Mouse (Mus musculus) kidney, adult 18-20 months (tissue): Measurements from ENCODE around the gene Olfr1377.
A peak's percentile ranks its signal among the peaks of the same experiment; 100 is the strongest.
"Not testable (repeated sequence)": the region's sequence is repeated elsewhere in the genome, so short reads cannot be mapped to it uniquely, and the experiment has no call there.

ENCODE experiments used
- DNase-seq: peaks from one replicate; pipeline ENCODE4 v3.0.0; 2021

Olfr1377 gene

DNA sequence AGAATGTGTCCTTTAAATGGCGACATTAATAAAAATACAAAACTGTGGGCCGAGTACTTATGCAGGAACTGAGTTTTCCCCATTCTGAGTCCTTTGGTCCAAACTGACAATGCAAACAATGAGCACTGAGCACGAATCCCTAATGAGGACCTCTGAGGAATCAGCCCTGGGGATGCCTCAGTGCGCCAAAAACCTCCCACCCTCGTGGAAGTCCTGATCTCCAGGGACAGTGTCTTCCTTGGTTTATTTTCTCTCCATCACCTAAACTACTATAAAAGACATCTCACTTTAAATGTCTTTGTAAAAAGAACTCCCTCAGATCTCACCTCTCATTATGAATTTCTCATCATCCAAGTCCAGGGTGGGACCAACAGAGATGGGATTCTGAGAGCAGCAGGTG, at the start of gene Olfr1377:
TSS of gene Olfr1377 (plus strand) at position 301 of the 400 bp plus-strand sequence.
- DNase-seq: no peak

DNA sequence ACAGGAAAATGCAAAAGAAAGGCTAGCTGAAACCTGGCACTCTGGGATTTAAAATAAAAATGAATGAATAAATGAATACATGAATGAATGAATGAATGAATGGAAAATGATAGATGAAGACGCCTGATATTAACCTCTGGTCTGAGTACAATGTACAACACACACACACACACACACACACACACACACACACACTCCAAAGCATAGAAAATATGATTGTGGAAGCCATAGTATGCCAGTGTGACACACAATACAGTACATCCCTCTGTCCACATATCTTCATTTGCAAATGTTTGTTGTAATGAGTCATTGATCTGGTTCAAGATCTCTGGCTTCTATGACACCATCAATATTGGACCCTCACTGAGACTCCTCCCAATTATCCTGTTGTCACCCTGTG, 49.7 kb upstream of the Olfr1377 start:
- no peak for DNase-seq

DNA sequence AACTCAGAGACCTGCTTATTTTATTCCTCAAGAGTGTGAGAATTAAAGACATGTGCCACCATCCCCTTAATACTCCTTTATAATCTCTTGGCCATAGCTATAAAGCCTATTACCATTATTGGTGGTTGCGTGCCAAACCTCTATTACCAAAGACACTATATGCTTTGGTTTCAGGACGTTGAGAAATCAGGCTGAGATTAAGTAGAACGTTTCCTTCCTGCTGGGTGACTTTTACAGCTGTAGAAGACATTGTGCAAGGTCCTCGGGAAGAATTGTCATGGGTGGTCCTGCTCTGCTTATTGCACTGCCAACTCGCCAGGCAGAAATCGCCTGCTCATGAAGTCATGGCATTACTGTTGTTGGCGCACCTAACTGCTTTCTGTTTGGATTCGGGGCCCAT, 43.3 kb upstream of the Olfr1377 start:
- no peak for DNase-seq

DNA sequence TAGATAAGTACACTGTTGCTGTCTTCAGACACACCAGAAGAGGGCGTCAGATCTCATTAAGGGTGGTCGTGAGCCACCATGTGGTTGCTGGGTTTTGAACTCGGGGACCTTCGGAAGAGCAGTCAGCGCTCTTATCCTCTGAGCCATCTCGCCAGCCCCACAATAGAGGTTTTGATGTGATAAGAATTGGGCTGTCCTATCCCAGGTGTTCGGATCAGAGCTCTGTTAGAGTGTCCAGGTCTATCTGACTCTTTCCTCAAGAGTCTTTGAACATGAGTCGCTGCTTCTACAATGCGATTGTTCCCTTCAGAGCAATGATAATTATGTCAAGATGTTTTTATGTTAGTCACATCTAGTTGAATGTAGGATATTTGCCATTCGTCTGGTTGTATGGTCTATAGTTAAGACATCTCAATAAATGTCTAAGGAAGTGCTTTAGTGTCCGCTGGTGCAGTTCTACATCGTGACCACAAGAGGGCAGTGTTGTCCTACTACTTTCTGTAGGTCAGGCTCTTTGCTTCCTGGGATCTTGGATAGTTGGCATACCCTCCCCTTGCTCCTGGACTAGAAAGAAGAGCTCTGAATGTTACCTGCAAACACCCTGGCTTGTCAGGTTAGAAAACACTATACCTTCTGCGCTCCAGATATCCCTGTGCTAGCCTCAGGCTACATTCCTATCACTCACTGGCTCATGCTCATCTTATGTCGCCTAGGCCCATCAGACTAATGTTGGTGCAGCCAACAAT, 42.0 kb upstream of the Olfr1377 start:
- peak; percentile 17 for DNase-seq

DNA sequence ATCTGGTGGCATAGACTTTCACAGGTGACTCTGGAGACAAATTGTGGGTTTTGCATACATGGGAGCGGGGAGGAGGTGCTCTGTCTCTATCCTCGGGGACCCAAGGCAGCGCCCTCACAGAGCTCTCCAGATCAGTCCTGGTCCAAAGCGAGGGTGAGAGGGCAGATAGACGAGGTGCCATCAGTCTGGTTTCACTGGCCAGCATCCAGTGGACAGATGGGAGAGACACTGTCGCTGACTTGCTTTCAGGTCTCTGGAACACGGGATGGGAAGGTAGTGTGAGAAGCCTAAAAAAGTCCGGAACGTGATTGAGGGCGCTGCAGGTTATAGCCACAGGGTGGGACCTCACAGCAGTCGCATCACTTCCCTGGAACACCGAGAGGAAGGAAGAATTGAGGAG, 39.4 kb upstream of the Olfr1377 start:
- DNase-seq: no peak

DNA sequence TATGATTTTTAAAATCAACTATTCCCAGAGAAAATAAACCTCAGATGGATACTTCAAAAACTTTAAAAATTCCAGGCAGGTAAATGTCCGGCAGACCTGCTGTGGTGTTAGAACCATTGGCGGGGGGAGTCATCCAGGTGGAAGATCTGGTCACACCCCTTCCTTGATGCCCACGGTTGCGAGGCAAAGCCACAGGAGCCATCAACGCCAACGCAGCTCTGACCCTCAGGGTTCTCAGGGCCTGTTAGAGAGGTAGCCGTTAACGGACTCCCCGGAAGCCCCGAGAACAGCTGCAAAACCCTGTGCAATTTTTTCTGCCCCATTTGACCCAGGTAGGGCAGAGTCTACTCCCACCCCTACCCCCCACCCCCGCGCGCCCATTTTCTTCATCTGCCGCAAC, 38.3 kb upstream of the Olfr1377 start, which contains the start of gene 4933414I15Rik:
TSS of gene 4933414I15Rik (minus strand) at position 260 of the 400 bp plus-strand sequence.
- no peak for DNase-seq

DNA sequence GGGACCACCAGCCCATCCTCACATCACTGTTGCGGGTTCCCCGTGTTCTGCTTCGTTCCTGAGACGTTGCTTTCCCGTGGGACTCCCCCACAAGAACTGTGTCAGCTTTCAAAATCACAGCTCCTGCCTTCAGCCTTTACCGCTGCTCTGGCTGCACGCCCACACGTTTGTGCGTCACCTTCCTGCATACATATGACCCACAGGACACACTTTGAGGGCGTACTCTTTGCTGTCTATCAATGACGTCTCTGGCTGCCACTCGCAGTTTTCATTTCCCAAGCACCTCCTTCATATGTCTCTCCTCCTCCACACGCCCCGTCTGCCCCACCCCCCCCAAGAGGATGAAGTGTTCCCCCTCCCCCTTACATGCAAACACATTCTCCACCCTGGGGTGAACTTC, 29.5 kb upstream of the Olfr1377 start:
- DNase-seq: no peak

DNA sequence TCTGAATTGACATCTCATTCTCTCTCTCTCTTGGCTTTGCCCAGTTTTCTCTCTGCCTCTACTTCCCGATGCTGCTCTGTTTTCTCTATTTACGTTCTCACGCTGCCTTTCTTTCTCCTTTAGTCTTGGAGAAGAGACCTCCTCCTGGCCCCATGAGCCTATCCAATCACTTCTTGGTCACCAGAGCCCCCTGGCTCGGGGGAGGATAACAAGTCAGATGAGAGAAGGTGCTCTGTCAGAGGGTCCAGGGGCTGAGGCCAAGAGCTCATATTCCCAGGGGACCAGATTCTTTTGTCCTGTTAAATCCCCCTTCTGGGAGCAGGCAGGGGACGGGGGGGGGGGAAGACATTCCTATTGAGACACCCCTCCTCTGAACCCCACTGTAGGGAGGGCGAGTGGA, 28.1 kb upstream of the Olfr1377 start, which contains the start of gene Prop1:
TSS of gene Prop1 (minus strand) at position 101 of the 400 bp plus-strand sequence.
- DNase-seq: no peak

DNA sequence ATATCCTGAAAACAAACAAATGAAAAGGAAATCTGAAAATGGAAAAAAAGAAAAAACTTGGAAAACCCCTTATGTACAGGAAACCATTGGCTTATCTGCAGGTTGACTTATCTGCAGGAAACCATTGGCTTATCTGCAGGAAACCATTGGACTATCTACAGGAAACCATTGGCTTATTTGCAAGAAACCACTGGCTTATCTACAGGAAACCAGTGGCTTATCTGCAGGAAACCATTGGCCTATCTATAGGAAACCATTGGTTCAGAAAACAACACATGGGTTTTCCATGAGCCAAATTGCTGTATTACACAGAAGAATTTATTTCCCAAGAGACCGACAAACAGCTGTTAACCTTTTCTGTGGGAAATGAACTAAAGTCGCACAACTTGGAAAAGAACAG, 16.9 kb upstream of the Olfr1377 start:
- DNase-seq: no peak

DNA sequence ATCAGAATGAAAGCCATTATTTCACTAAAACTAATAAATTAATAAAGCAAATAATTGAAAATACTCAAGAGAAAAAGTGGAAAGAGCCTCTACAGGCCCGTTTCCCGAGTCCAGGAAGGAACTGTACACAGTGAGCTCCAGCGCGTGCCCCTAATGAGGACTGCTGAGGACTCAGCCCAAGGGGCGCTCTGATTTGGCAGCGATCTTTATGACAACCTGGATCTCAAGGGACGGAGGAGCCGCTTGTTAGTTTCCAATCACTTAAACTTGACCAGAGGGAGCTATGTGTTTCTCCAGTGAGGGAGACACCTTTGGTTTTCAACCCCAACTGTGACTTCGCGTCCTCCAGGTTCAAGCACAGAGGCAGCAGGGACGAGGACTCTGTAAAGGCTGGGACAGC, 15.5 kb upstream of the Olfr1377 start, which contains the start of gene Olfr1378:
TSS of gene Olfr1378 (plus strand) at position 301 of the 400 bp plus-strand sequence.
- no peak for DNase-seq

DNA sequence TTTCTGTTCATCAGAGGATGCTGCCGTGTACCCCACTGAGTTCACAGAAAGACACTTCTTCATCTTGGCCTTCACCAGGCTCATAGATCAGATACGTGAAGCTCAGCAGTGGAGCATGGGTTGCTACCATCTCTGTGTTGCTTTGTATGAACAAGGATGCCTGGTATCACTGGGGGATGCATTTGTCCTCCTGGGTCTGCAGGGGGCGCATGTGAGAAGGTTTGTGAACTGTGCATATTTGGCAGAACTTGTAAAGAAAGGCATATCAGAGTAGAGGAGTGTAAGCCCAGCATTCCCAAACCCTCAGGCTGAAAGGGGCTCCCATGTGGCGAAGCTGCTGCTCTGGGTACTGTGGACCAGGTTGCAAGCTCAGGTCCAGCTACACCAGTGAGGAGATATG, 4.6 kb upstream of the Olfr1377 start:
- no peak for DNase-seq

DNA sequence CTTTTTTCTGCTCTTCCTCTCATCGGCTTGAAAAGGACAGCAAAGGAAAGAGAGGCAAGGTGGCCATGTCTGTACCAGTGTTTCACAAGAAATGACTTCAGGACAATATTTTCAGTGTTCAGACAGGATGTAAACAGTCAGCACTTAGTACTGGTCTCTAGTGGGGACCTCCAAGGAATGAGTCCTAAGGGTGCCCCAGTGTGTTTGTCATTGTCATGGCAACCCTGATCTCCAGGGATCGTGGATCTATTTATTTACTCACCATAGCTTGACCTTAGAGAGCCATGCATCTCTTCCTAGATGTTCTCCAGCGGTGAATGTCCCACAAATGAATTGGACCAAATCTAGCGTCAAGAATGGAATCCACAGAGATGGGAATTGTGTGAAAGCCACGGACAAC, 21.5 kb downstream of the Olfr1377 start, which contains the start of gene Olfr51:
TSS of gene Olfr51 (plus strand) at position 301 of the 400 bp plus-strand sequence.
- no peak for DNase-seq

DNA sequence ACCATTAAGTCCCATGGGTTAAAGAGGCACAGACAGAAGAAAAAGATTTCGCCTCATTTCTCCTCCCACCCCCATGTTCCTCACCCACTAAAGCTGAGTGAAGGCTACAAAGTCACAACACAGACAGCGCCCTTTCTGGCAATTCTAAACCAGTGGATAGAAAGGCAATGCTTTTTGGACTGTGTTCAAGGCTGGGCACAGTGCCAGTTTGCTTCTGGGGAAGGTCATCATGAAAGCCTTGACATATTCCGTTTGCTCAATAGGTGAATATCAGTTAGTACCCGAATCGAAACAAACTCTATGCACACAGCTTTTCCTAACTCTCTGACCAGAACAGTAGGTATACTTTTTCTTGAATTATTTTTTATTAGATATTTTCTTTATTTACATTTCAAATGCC, 30.1 kb downstream of the Olfr1377 start:
- peak; percentile 45 for DNase-seq

DNA sequence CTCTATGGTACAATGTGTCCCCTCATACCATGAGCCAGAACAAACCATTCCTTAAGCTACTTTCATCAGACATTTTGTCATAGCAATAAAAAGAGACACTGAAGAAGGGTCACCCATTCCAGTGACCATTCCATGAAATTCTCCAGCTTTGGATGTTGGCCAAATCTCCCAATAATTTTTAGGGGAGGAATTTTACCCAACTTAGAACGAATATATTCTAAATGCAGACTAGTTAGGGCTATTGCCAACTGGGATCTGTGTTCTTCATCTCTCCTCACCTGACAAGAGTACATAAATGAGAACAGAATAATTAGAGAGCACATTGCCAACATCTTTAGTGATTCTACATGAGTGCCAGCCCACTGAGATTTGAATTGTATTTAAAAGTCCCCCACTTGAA, 32.2 kb downstream of the Olfr1377 start, which contains the start of gene Olfr54:
TSS of gene Olfr54 (plus strand) at position 301 of the 400 bp plus-strand sequence.
- no peak for DNase-seq

DNA sequence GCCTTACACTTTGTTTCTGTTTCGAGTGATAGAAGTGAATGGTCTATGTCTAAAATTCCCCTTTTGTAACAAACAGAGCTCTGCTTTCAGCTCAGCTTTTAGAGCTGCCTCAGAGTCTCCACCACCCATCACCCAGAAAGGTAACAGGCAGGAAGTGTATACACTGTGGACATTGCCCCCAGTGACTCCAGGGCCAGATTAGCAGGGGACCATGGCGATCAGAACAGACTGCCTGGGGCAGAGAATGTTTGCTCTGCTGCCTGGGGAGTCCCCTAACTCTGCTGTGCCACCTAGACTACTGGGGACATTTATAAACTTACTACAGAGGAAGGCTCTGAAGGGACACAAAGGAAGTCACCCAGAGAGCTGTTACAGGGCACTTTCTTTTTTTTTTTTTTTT, 34.6 kb downstream of the Olfr1377 start:
- DNase-seq: no peak

DNA sequence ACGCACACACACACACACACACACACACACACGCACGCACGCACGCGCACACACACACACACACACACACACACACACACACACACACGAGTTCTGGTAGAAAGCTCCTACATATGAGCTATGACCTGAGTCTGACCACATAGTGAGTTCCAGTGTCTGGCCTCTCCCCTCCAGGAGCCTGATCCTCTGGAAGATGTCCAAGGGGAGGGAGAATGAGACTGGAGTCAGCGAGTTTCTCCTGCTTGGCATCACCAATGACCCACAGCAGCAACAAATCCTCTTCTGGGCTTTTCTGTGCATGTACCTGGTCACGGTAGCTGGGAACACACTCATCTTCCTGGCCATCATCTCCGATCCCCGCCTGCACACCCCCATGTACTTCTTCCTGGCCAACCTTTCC, 45.0 kb downstream of the Olfr1377 start:
- peak; percentile 13 for DNase-seq

DNA sequence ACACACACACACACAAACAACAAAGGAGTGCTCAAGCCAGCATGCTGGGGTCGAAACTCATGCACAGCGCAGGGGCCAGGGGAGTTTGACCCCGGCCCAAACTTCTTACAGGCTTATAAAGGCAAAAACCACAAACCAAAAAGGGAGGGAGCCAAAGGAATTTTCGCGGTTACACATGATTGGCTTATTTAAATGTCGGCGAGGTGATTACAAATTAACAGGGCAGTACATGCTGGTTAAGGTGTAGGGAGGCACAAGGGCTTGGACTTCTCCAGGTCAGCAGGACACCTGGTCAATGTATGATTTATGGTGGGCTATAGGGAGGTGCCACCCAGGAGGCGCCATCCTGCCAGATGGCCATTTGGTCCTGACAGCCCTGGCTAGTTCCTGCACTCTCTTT, 47.6 kb downstream of the Olfr1377 start:
- peak; percentile 39 for DNase-seq

DNA sequence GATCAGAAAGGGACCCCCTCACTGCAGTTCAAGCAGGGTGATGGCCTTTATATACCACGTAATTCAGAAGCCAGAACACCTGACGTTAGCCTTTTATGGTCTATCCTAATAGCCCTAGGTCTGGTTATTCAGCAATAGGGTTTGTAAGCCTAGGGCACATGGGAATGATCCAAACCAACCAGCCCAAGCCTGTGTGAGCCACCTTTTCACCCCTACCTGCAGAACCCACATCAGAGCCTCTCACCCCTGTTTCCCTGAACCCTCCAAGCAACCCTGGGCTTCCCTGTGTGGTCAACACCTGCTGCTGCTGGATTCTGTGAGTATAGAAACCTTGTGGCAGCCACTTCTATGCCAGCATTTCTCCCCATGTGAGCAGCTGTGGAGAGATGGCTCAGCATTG, 48.5 kb downstream of the Olfr1377 start:
- DNase-seq: peak; percentile 27

DNA sequence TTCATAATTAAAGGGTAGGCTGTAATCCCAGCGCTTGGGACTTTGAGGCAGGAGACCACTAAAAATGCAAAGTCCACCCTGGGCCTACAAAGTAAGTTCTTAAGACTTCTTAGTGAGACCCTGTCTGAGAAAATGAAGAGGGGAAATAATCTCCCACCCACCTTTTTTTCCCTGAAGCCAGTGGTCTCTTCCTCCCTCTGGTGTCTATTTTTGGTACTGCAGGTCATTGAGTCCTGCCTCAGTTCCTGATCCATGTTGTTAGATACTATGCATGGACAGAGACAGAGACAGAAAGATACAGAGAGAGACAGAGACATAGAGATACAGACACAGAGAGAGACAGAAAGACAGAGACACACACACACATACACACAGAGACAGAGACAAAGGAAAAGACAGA, 51.1 kb downstream of the Olfr1377 start:
- DNase-seq: peak; percentile 19

DNA sequence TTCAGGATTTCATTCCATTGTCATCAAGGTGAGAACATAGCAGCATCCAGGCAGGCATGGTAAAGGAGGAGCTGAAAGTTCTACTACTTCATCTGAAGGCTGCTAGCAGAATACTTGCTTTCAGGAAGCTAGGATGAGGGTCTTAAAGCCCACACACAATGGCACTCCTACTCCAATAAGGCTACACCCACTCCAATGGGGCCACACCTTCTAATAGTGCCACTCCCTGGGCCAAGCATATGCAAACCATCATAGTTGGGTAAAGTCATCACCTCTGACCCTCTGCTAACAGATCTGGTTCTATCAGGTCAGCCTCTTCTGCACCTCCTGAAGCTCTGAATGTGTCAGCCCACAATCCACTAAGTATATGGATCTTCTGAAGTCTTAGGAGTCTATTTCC, 52.4 kb downstream of the Olfr1377 start:
- not testable (repeated sequence) for DNase-seq

DNA sequence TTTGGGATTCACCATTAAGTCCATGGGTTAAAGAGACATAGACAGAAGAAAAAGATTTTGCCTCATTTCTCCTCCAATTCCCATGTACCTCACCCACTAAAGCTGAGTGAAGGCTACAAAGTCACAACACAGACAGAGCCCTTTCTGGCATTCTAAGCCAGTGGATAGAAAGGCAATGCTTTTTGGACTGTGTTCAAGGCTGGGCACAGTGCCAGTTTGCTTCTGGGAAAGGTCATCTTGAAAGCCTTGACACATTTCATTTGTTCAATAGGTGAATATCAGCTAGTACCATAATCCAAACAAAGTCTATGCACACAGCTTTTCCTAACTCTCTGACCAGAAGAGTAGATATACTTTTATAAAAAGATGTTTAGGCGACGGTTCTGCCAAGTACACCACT, 54.2 kb downstream of the Olfr1377 start:
- DNase-seq: peak; percentile 44
